Mouse (Mus musculus) ES-Bruce4 (cell line): ENCODE results near the gene D430019H16Rik.

Experiments used
- EP300 ChIP-seq: IDR thresholded peaks from 2 replicates; pipeline ENCODE4 v1.6.1; 2011; ENCODE audit warnings: low read depth, low read length; ENCODE audit not compliant: insufficient read depth
- POLR2A ChIP-seq: IDR thresholded peaks from one replicate; pipeline ENCODE4 v1.8.1; 2011; ENCODE audit warnings: low read length; ENCODE audit not compliant: insufficient read depth

- TF ChIP-seq POLR2A (no peak), EP300 (no peak)
These were observed 36.6 kb downstream of the D430019H16Rik start for GRCm38 (mm10) chr12:105490227-105490626.
